Mouse (Mus musculus): Measurements from ENCODE around the gene AC131692.1. TPM values are rescaled to one million over a fixed set of nuclear protein-coding genes. Genes with fewer than 3 reads are reported as not detected.

The AC131692.1 gene
- polyA plus RNA-seq (2014; fragmentation: Nextera tagmentation; extraction: Ambion mirVana): 0.43 and 0.51 TPM in 2 replicates

DNA sequence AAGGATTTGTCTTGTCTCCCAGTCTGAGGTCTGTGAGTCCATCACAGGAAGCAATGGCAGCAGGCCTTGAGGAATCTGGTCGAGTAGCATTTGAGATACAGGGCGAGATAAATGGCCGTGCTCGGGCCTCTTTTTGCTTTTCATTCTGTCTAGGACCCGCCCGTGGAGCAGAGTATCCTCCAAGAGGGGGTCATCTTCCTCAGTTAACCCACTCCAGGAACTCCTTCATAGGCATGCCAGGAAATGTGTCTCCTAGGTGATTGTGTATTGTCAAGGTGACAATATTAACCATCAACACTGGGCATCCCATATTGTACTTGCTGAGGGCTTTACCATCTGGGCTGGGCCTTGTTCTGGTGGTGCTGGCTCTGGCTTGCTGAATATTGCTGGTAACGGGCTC lies at the start of gene AC131692.1:
TSS of gene AC131692.1 (plus strand) at position 301 of the 400 bp plus-strand sequence.
- H3K36me3 ChIP-seq (ENCODE audit: control insufficient read depth, insufficient read depth, low read length): peaks cover 21% of the 10 kb centered on the region
- H3K9me3 ChIP-seq (ENCODE audit: control insufficient read depth, low read length): no peaks in the 10 kb centered on the region
- no peaks in the 10 kb centered on the region for H3K4me1 ChIP-seq (replicated peaks; ENCODE audit: control insufficient read depth, insufficient read depth, low read length)
- 84% methylated on average over 7 of the region's 7 CpGs for WGBS
- no peak for ATAC-seq (replicated peaks; ENCODE audit: low FRiP score)
- no peaks in the 10 kb centered on the region for H3K27me3 ChIP-seq (replicated peaks; ENCODE audit: control insufficient read depth, insufficient read depth, low read length)
- H3K9ac ChIP-seq (ENCODE audit: low read depth, low read length): no peak within 1 kb of the TSS
- no peak within 1 kb of the TSS for H3K4me2 ChIP-seq
- H3K4me3 ChIP-seq (ENCODE audit: low read depth, low read length): no peak within 1 kb of the TSS
- no peak within 1 kb of the TSS for H3K27ac ChIP-seq (ENCODE audit: low read depth, low read length)
- no peak for DNase-seq (ENCODE audit: low spot score)

GRCm38 (mm10) chr19:6045366-6046293 lies 48.6 kb upstream of the AC131692.1 start:
- DNase-seq (ENCODE audit: low spot score) (no peak), ATAC-seq (replicated peaks; ENCODE audit: low FRiP score) (peak; percentile 54)
- no peaks in the 10 kb centered on the region for H3K27me3 ChIP-seq (replicated peaks; ENCODE audit: control insufficient read depth, insufficient read depth, low read length)
- H3K27ac ChIP-seq (ENCODE audit: low read depth, low read length): peak overlapping the region; percentile 99
- no peaks in the 10 kb centered on the region for H3K9me3 ChIP-seq (ENCODE audit: control insufficient read depth, low read length)
- H3K36me3 ChIP-seq (ENCODE audit: control insufficient read depth, insufficient read depth, low read length): peaks cover 18% of the 10 kb centered on the region
- H3K9ac ChIP-seq (ENCODE audit: low read depth, low read length): peak overlapping the region; percentile 96
- 17% methylated on average over 20 of the region's 20 CpGs for WGBS
- H3K4me3 ChIP-seq (ENCODE audit: low read depth, low read length): peak overlapping the region; percentile 88
- H3K4me1 ChIP-seq (replicated peaks; ENCODE audit: control insufficient read depth, insufficient read depth, low read length): peaks cover 14% of the 10 kb centered on the region; the same call in 1 of the 2 replicates
- peak overlapping the region; percentile 85 for H3K4me2 ChIP-seq

DNA sequence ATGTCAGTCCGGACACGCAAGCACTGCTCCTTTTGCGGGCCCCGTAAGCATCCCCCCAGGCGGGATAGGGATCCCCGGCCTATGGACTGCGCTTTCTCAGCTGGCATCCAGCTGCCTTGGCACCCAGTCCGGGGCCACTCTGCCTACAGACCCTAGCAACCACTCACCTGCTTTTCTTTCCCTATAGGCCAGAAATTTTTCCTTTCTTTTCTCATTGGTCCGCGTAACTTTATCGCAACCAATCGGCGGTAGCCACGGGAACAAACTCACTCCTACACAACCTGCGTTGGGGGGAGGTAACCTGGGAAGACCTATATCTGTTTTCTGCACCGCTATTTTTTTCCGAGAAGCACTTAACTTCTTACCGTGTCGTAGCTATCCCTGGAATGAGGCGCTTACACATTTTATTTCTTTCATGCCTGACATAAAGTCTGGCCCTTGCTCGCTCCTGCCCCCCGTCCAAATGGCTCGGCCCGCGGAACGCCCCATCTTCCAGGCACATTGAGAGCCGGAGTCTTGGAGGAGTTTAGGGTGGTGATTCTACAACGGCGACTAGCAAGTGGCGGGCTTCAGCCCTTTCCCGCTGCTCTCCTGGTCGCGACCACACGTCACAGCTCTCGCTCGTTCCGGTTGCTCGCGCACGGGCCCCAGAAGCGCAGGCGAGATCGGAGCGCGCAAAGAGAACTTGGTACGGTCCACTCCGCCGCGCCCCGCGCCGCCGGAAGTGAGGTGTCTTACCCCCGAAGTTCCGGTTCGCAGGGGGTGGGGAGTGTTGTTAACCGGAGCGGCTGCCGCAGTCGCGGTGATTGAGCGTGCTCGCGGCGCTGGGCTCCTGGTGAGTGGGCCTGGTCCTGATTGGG lies 47.7 kb upstream of the AC131692.1 start, which contains the start of gene Syvn1:
TSS of gene Syvn1 (plus strand) at position 283 of the 860 bp plus-strand sequence.
- peak within 1 kb of the TSS; percentile 96 for H3K9ac ChIP-seq (ENCODE audit: low read depth, low read length)
- H3K4me1 ChIP-seq (replicated peaks; ENCODE audit: control insufficient read depth, insufficient read depth, low read length): peaks cover 14% of the 10 kb centered on the region; the same call in 1 of the 2 replicates
- H3K9me3 ChIP-seq (ENCODE audit: control insufficient read depth, low read length): no peaks in the 10 kb centered on the region
- peak within 1 kb of the TSS; percentile 99 for H3K27ac ChIP-seq (ENCODE audit: low read depth, low read length)
- DNase-seq (ENCODE audit: low spot score): peak; percentile 93
- peak; percentile 87 for ATAC-seq (replicated peaks; ENCODE audit: low FRiP score)
- H3K36me3 ChIP-seq (ENCODE audit: control insufficient read depth, insufficient read depth, low read length): peaks cover 27% of the 10 kb centered on the region
- H3K4me2 ChIP-seq: peak within 1 kb of the TSS; percentile 85
- H3K4me3 ChIP-seq (ENCODE audit: low read depth, low read length): peak within 1 kb of the TSS; percentile 88
- WGBS: under 1% methylated on average over 65 of the region's 65 CpGs
- H3K27me3 ChIP-seq (replicated peaks; ENCODE audit: control insufficient read depth, insufficient read depth, low read length): no peaks in the 10 kb centered on the region

DNA sequence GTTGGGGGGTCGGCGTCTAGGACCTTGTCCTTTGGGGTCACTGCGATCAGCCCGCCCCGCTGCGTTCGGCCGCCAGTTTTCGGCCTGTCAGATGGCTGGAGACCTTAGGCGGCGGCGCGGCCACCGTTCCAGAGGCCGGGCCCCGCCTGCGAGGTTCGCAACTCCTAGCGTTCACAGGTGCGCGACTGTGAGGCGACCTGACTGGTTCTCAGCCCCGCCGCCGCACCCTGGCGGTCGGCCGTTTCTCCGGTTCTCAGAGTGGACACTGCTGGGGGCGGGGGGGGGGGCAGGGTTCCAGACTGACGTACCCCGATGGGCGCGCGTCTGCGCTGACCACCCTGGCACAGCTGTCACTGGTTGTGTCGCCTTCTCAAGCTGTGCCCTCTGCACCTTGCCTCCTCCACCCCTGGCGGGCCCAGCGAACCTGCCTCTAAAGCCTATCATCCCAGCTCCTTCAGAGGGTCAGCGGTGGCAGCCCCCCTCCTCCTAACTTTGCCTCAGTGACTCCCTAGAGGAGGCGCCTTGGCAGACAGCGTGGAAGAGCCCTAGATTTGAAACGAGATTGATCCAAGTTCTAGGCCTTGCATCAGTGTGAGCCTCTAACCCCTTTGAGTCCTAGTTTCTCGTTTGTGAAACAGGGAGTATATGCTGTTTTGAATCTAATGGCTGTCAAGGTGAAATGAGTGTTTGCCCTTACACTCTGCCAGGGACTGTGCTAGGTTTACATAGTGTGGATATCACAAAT lies 46.9 kb upstream of the AC131692.1 start:
- Histone ChIP-seq H3K27ac (ENCODE audit: low read depth, low read length) (peak overlapping the region; percentile 99), H3K27me3 (replicated peaks; ENCODE audit: control insufficient read depth, insufficient read depth, low read length) (no peaks in the 10 kb centered on the region), H3K9ac (ENCODE audit: low read depth, low read length) (peak overlapping the region; percentile 96), H3K36me3 (ENCODE audit: control insufficient read depth, insufficient read depth, low read length) (peaks cover 33% of the 10 kb centered on the region), H3K4me2 (peak overlapping the region; percentile 85), H3K9me3 (ENCODE audit: control insufficient read depth, low read length) (no peaks in the 10 kb centered on the region), H3K4me3 (ENCODE audit: low read depth, low read length) (peak overlapping the region; percentile 88), H3K4me1 (replicated peaks; ENCODE audit: control insufficient read depth, insufficient read depth, low read length) (peaks cover 14% of the 10 kb centered on the region; the same call in 1 of the 2 replicates)
- peak; percentile 8; the same call in 1 of the 2 replicates for ATAC-seq (replicated peaks; ENCODE audit: low FRiP score)
- WGBS: 1% methylated on average over 44 of the region's 44 CpGs
- no peak for DNase-seq (ENCODE audit: low spot score)

- WGBS: 72% methylated on average over 8 of the region's 8 CpGs
- no peaks in the 10 kb centered on the region for H3K27me3 ChIP-seq (replicated peaks; ENCODE audit: control insufficient read depth, insufficient read depth, low read length)
- no peaks in the 10 kb centered on the region for H3K9me3 ChIP-seq (ENCODE audit: control insufficient read depth, low read length)
- peak overlapping the region; percentile 96 for H3K9ac ChIP-seq (ENCODE audit: low read depth, low read length)
- peak overlapping the region; percentile 88 for H3K4me3 ChIP-seq (ENCODE audit: low read depth, low read length)
- peaks cover 14% of the 10 kb centered on the region; the same call in 1 of the 2 replicates for H3K4me1 ChIP-seq (replicated peaks; ENCODE audit: control insufficient read depth, insufficient read depth, low read length)
- H3K36me3 ChIP-seq (ENCODE audit: control insufficient read depth, insufficient read depth, low read length): peaks cover 38% of the 10 kb centered on the region
- no peak for DNase-seq (ENCODE audit: low spot score)
- ATAC-seq (replicated peaks; ENCODE audit: low FRiP score): no peak
- peak overlapping the region; percentile 42; the same call in 1 of the 2 replicates for H3K27ac ChIP-seq (ENCODE audit: low read depth, low read length)
- peak overlapping the region; percentile 85 for H3K4me2 ChIP-seq
Measured at GRCm38 (mm10) chr19:6047899-6048166, 46.4 kb upstream of the AC131692.1 start.

DNA sequence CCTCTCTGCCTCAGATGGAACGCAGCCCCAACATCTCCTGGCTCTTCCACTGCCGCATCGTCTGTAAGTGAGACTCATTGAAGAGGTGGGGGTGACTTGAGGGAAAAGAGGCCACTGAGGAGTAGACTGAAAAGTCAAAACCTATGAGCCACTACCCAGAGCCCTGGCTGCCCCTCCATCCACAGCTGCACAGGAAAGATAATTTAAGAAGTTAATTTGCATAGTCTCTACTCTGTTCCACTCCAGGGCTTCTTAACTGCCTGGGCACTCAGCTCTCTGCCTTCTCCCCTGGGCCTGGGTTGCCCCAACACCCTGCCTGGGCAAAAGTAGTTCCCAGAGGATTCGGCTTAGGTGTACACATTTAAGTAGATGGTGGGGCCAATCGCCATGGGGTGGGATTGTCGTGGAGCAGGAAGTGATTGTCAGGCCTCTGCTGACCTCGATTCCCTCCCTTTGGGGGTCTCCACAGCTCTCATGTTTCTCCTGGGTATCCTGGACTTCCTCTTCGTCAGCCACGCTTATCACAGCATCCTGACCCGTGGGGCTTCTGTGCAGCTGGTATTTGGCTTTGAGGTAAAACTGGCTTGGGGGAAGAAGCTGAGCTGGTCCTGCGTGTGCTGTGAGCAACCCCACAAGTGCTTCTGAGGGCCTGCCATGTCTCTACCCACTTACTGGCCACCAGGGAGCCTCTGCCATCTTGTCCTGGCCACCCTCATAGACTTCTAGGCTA lies 45.4 kb upstream of the AC131692.1 start:
- no peaks in the 10 kb centered on the region for H3K9me3 ChIP-seq (ENCODE audit: control insufficient read depth, low read length)
- H3K27me3 ChIP-seq (replicated peaks; ENCODE audit: control insufficient read depth, insufficient read depth, low read length): no peaks in the 10 kb centered on the region
- H3K36me3 ChIP-seq (ENCODE audit: control insufficient read depth, insufficient read depth, low read length): peaks cover 48% of the 10 kb centered on the region
- H3K4me2 ChIP-seq: peak overlapping the region; percentile 85
- ATAC-seq (replicated peaks; ENCODE audit: low FRiP score) (peak; percentile 17; the same call in 1 of the 2 replicates), DNase-seq (ENCODE audit: low spot score) (no peak)
- no peak overlapping the region for H3K9ac ChIP-seq (ENCODE audit: low read depth, low read length)
- peaks cover 14% of the 10 kb centered on the region; the same call in 1 of the 2 replicates for H3K4me1 ChIP-seq (replicated peaks; ENCODE audit: control insufficient read depth, insufficient read depth, low read length)
- peak overlapping the region; percentile 10; the same call in 1 of the 2 replicates for H3K27ac ChIP-seq (ENCODE audit: low read depth, low read length)
- H3K4me3 ChIP-seq (ENCODE audit: low read depth, low read length): peak overlapping the region; percentile 14; the same call in 1 of the 2 replicates
- 71% methylated on average over 11 of the region's 11 CpGs for whole genome bisulfite sequencing

DNA sequence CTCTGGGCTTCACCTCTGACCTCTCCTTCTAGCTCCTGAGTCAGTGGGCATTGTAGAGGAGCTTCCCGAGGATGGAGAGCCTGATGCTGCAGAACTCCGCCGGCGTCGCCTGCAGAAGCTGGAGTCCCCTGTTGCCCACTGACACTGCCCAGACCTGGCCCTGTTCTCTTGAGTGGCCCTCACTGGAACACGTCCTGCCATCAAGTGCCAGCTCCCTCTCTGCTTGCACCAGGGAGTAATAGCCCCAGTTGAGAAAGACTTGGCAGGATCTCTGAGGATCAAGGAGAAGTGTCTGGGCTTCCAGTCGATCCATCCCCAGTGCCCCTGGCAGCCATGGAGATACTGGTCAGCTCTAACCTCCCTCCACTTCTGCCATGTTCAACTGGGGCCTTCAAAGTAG lies 41.7 kb upstream of the AC131692.1 start:
- H3K27ac ChIP-seq (ENCODE audit: low read depth, low read length): no peak overlapping the region
- DNase-seq (ENCODE audit: low spot score) (no peak), ATAC-seq (replicated peaks; ENCODE audit: low FRiP score) (no peak)
- H3K9ac ChIP-seq (ENCODE audit: low read depth, low read length): no peak overlapping the region
- no peak overlapping the region for H3K4me3 ChIP-seq (ENCODE audit: low read depth, low read length)
- H3K4me2 ChIP-seq: no peak overlapping the region
- WGBS: 87% methylated on average over 7 of the region's 7 CpGs
- H3K9me3 ChIP-seq (ENCODE audit: control insufficient read depth, low read length): no peaks in the 10 kb centered on the region
- no peaks in the 10 kb centered on the region for H3K27me3 ChIP-seq (replicated peaks; ENCODE audit: control insufficient read depth, insufficient read depth, low read length)
- H3K36me3 ChIP-seq (ENCODE audit: control insufficient read depth, insufficient read depth, low read length): peaks cover 65% of the 10 kb centered on the region
- peaks cover 19% of the 10 kb centered on the region for H3K4me1 ChIP-seq (replicated peaks; ENCODE audit: control insufficient read depth, insufficient read depth, low read length)

All from liver, embryonic 11.5 days (tissue).